Mouse (Mus musculus) midbrain, postnatal 0 days (tissue): ENCODE data around the gene Zfp654. TPM values are rescaled to one million over a fixed set of nuclear protein-coding genes. Genes with fewer than 3 reads are reported as not detected.

Experiments used
- ATAC-seq: fragments of 200-750 bp; cut with Nextera tagmentation; 2 replicates; pipeline ENCODE4 v1.8.0; 2017; ENCODE audit warnings: moderate number of reproducible peaks, mild to moderate bottlenecking, moderate TSS enrichment, moderate library complexity; ENCODE audit not compliant: low FRiP score
- DNase-seq: peaks from one replicate; pipeline ENCODE4 v3.0.0-alpha.2; 2015; ENCODE audit warnings: low spot score
- H3K27ac ChIP-seq: fragments of 300-500 bp; sonication (generic); 2 replicates; pipeline ENCODE4 v1.5.1; 2014; ENCODE audit warnings: low read depth, mild to moderate bottlenecking, low read length, mixed read lengths
- H3K27me3 ChIP-seq: fragments of 300-500 bp; sonication (generic); 2 replicates; pipeline ENCODE4 v1.6.1; 2014; ENCODE audit warnings: low read length, control low read depth, mixed read lengths; ENCODE audit not compliant: insufficient read depth
- H3K36me3 ChIP-seq: fragments of 300-500 bp; sonication (generic); 2 replicates; pipeline ENCODE4 v1.6.1; 2014; ENCODE audit warnings: low read length, control low read depth, mixed read lengths; ENCODE audit not compliant: insufficient read depth
- H3K4me1 ChIP-seq: fragments of 300-500 bp; sonication (generic); 2 replicates; pipeline ENCODE4 v1.6.1; 2014; ENCODE audit warnings: mild to moderate bottlenecking, control low read depth, antibody characterized with exemption, low read length, mixed read lengths; ENCODE audit not compliant: insufficient read depth
- H3K4me2 ChIP-seq: fragments of 300-500 bp; sonication (generic); 2 replicates; pipeline ENCODE4 v1.6.1; 2014; ENCODE audit warnings: low read depth, mild to moderate bottlenecking, low read length, mixed read lengths; ENCODE audit not compliant: poor library complexity, severe bottlenecking
- H3K4me3 ChIP-seq: fragments of 300-500 bp; sonication (generic); 2 replicates; pipeline ENCODE4 v1.5.1; 2014; ENCODE audit warnings: low read depth, mild to moderate bottlenecking, low read length, moderate library complexity
- H3K9ac ChIP-seq: fragments of 300-500 bp; sonication (generic); replicated peaks from 2 replicates; pipeline ENCODE4 v1.6.1; 2014; ENCODE audit warnings: mild to moderate bottlenecking, low read length, moderate library complexity, mixed read lengths; ENCODE audit not compliant: poor library complexity, severe bottlenecking
- H3K9me3 ChIP-seq: fragments of 300-500 bp; sonication (generic); 2 replicates; pipeline ENCODE4 v1.6.1; 2016; ENCODE audit warnings: low read length, control low read depth
- CTCF ChIP-seq: IDR thresholded peaks from 2 replicates; pipeline ENCODE4 v1.5.1; 2016; ENCODE audit warnings: antibody characterized with exemption, mild to moderate bottlenecking
- WGBS: fragments of 180-500 bp; shearing (Covaris S2); extraction: QIAGEN DNeasy Blood & Tissue Kit; methylation state at CpG from one replicate; pipeline ENCODE4 v1.1.7; 2014; 5-methylcytosine and 5-hydroxymethylcytosine counted together
- polyA plus RNA-seq: library from polyadenylated mRNA; unstranded; fragments of >200 nt; fragmentation: Nextera tagmentation; extraction: Ambion mirVana; gene quantifications from 2 replicates; pipeline ENCODE4 v1.2.1, GENCODE M21; 2015
- total RNA-seq: library from RNA; depleted of rRNA; stranded (reverse); fragments of >200 nt; gene quantifications from 2 replicates; pipeline ENCODE4 v1.2.3, GENCODE M21; 2014

Zfp654 gene
- total and polyA plus RNA-seq, 2 experiments from 2014 or later = 2.7 to 8.4 TPM

GRCm38 (mm10) chr16:64771431-64771818, 80.0 kb downstream of the Zfp654 start:
- Histone ChIP-seq H3K9ac (peak overlapping the region; percentile 86; the same call in 1 of the 2 replicates), H3K9me3 (no peaks in the 10 kb centered on the region)
- 88% methylated on average over 2 of the region's 2 CpGs for WGBS

GRCm38 (mm10) chr16:64770521-64771430, 80.7 kb downstream of the Zfp654 start, which contains the start of gene 4930453N24Rik:
Gene 4930453N24Rik (minus strand): TSS chr16:64771161.
- peak within 1 kb of the TSS; percentile 83 for H3K4me3 ChIP-seq
- H3K27ac ChIP-seq = peak within 1 kb of the TSS; percentile 86
- H3K9ac ChIP-seq = peak within 1 kb of the TSS; percentile 86
- H3K36me3 ChIP-seq = no peaks in the 10 kb centered on the region
- no peaks in the 10 kb centered on the region for H3K27me3 ChIP-seq
- no peaks in the 10 kb centered on the region for H3K4me1 ChIP-seq
- peak; percentile 98 for ATAC-seq
- peak within 1 kb of the TSS; percentile 53 for H3K4me2 ChIP-seq
- 2% methylated on average over 68 of the region's 72 CpGs for WGBS
- no peaks in the 10 kb centered on the region for H3K9me3 ChIP-seq
- no peak; the same call in 1 of the 2 replicates for TF ChIP-seq CTCF
- peak; percentile 96 for DNase-seq

More at GRCm38 (mm10) chr16:64771431-64771818, 80.0 kb downstream of the Zfp654 start:
- DNase-seq (no peak), ATAC-seq (no peak)
- Histone ChIP-seq H3K36me3 (no peaks in the 10 kb centered on the region), H3K27me3 (no peaks in the 10 kb centered on the region), H3K27ac (peak overlapping the region; percentile 86; the same call in 1 of the 2 replicates), H3K4me1 (no peaks in the 10 kb centered on the region), H3K4me2 (peak overlapping the region; percentile 53), H3K4me3 (peak overlapping the region; percentile 83)
- no peak for TF ChIP-seq CTCF

- Histone ChIP-seq H3K4me3 (no peak overlapping the region), H3K9ac (no peak overlapping the region), H3K27ac (no peak overlapping the region), H3K4me2 (no peak overlapping the region), H3K27me3 (no peaks in the 10 kb centered on the region), H3K36me3 (peaks cover 8% of the 10 kb centered on the region; the same call in 1 of the 2 replicates), H3K4me1 (no peaks in the 10 kb centered on the region), H3K9me3 (no peaks in the 10 kb centered on the region)
- no peak for TF ChIP-seq CTCF
- WGBS = 89% methylated on average over 8 of the region's 8 CpGs
- no peak for ATAC-seq
- no peak for DNase-seq
Measured at GRCm38 (mm10) chr16:64766696-64767300, 84.7 kb downstream of the Zfp654 start.

GRCm38 (mm10) chr16:64759245-64759626, 92.2 kb downstream of the Zfp654 start:
- H3K27me3 ChIP-seq = no peaks in the 10 kb centered on the region
- WGBS = 92% methylated on average over 1 of the region's 1 CpGs
- H3K36me3 ChIP-seq = peaks cover 8% of the 10 kb centered on the region; the same call in 1 of the 2 replicates
- H3K9me3 ChIP-seq = no peaks in the 10 kb centered on the region
- ATAC-seq = no peak
- no peaks in the 10 kb centered on the region for H3K4me1 ChIP-seq
- H3K4me2 ChIP-seq = no peak overlapping the region
- no peak overlapping the region for H3K4me3 ChIP-seq
- no peak for TF ChIP-seq CTCF
- DNase-seq = no peak
- no peak overlapping the region for H3K9ac ChIP-seq
- H3K27ac ChIP-seq = no peak overlapping the region

- Histone ChIP-seq H3K27me3 (no peaks in the 10 kb centered on the region), H3K27ac (no peak overlapping the region), H3K4me3 (no peak overlapping the region), H3K9ac (no peak overlapping the region), H3K9me3 (no peaks in the 10 kb centered on the region), H3K4me1 (no peaks in the 10 kb centered on the region), H3K4me2 (no peak overlapping the region), H3K36me3 (peaks cover 8% of the 10 kb centered on the region; the same call in 1 of the 2 replicates)
- WGBS = 87% methylated on average over 6 of the region's 6 CpGs
- TF ChIP-seq CTCF = no peak
- no peak for DNase-seq
- ATAC-seq = no peak
Measured at GRCm38 (mm10) chr16:64758561-64759244, 92.7 kb downstream of the Zfp654 start.
